Mouse (Mus musculus) heart, adult 2 months (tissue): ENCODE results near the gene Myo9b. TPM values are rescaled to one million over a fixed set of nuclear protein-coding genes. Genes with fewer than 3 reads are reported as not detected.
"Not testable (repeated sequence)": the region's sequence is repeated elsewhere in the genome, so short reads cannot be mapped to it uniquely, and the experiment has no call there.

Source experiments
- DNase-seq, 2 experiments: peaks; one replicate each; pipeline ENCODE4 v3.0.0; 2021
- H3K27ac ChIP-seq: fragments of 200-600 bp; 2 replicates; pipeline ENCODE4 v1.8.1; 2022
- H3K27me3 ChIP-seq: fragments of 200-500 bp; 2 replicates; pipeline ENCODE4 v1.6.1; 2012; ENCODE audit warnings: mild to moderate bottlenecking, low read length, inconsistent platforms, mixed read lengths; ENCODE audit not compliant: control insufficient read depth, insufficient read depth
- H3K36me3 ChIP-seq: fragments of 200-500 bp; 2 replicates; pipeline ENCODE4 v1.6.1; 2012; ENCODE audit warnings: low read length, inconsistent platforms; ENCODE audit not compliant: control insufficient read depth, insufficient read depth
- H3K4me1 ChIP-seq: fragments of 200-500 bp; 2 replicates; pipeline ENCODE4 v1.6.1; 2011; ENCODE audit warnings: low read length; ENCODE audit not compliant: control insufficient read depth, insufficient read depth
- H3K4me3 ChIP-seq: fragments of 200-600 bp; 2 replicates; pipeline ENCODE4 v1.8.1; 2022
- H3K79me2 ChIP-seq: fragments of 200-500 bp; replicated peaks from 2 replicates; pipeline ENCODE4 v1.6.1; 2012; ENCODE audit warnings: mild to moderate bottlenecking, inconsistent platforms, low read length, moderate library complexity, mixed read lengths; ENCODE audit not compliant: control insufficient read depth, insufficient read depth
- H3K9ac ChIP-seq: fragments of 200-500 bp; 2 replicates; pipeline ENCODE4 v1.6.1; 2012; ENCODE audit warnings: low read depth, mild to moderate bottlenecking, control low read depth, inconsistent platforms, low read length, mixed read lengths
- CTCF ChIP-seq: fragments of 200-600 bp; IDR thresholded peaks from 2 replicates; pipeline ENCODE4 v1.8.1; 2022; ENCODE audit warnings: antibody characterized with exemption, mild to moderate bottlenecking, moderate library complexity
- EP300 ChIP-seq: fragments of 200-500 bp; IDR thresholded peaks from 2 replicates; pipeline ENCODE4 v1.6.1; 2011; ENCODE audit warnings: low read depth, low read length, control low read depth; ENCODE audit not compliant: insufficient read depth
- POLR2A ChIP-seq: fragments of 200-500 bp; IDR thresholded peaks from 2 replicates; pipeline ENCODE4 v1.6.1; 2011; ENCODE audit warnings: mild to moderate bottlenecking, low read depth, low read length, control low read depth; ENCODE audit not compliant: insufficient read depth
- WGBS: fragments of 180-500 bp; shearing (Covaris S2); methylation state at CpG from one replicate; pipeline ENCODE4 v1.1.7; 2018; 5-methylcytosine and 5-hydroxymethylcytosine counted together
- intact Hi-C: fragments of 180-260 bp; cut with DNase I; formaldehyde crosslinking; loops from one replicate; pipeline ENCODE4 v1.15.1; 2025
- polyA plus RNA-seq: library from polyadenylated mRNA; depleted of rRNA; stranded (reverse); fragments of >200 nt; gene quantifications from 2 replicates; pipeline ENCODE4 v1.2.3, GENCODE M21; 2012
- total RNA-seq, 2 experiments: library from RNA; stranded (reverse); gene quantifications; 2 replicates each; pipeline ENCODE4 v1.2.3; 2021

The Myo9b gene
- total and polyA plus RNA-seq, 3 experiments, result 15.0 to 22.8 (median 20.1) TPM

GRCm38 (mm10) chr8:71282621-71283020, 10.1 kb downstream of the Myo9b start:
- 39% methylated on average over 5 of the region's 5 CpGs for WGBS
- H3K4me3 ChIP-seq, result no peak overlapping the region
- H3K79me2 ChIP-seq, result peaks cover 7% of the 10 kb centered on the region
- H3K9ac ChIP-seq, result peak overlapping the region; percentile 29; the same call in 1 of the 2 replicates
- peaks cover 46% of the 10 kb centered on the region for H3K4me1 ChIP-seq
- peak overlapping the region; percentile 71 for H3K27ac ChIP-seq
- no peaks in the 10 kb centered on the region for H3K27me3 ChIP-seq
- DNase-seq, result peak in 1 of 2 experiments; percentile 52
- TF ChIP-seq POLR2A (0 out of 2 replicates have a peak, but pooled peaks have one; percentile 26), CTCF (no peak)
- peaks cover 5% of the 10 kb centered on the region; the same call in 1 of the 2 replicates for H3K36me3 ChIP-seq
- intact Hi-C loops, result no loop called here

- peaks cover 43% of the 10 kb centered on the region for H3K4me1 ChIP-seq
- H3K27me3 ChIP-seq, H3K4me3 ChIP-seq, DNase-seq, H3K36me3 ChIP-seq, H3K9ac ChIP-seq, intact Hi-C loops: not testable (repeated sequence)
- H3K79me2 ChIP-seq, result peaks cover 10% of the 10 kb centered on the region
- H3K27ac ChIP-seq, result peak overlapping the region; percentile 9; the same call in 1 of the 2 replicates
- 33% methylated on average over 2 of the region's 2 CpGs for WGBS
Measured at GRCm38 (mm10) chr8:71286223-71286622, 13.7 kb downstream of the Myo9b start.

GRCm38 (mm10) chr8:71288441-71288949, 16.0 kb downstream of the Myo9b start:
- Histone ChIP-seq H3K27ac (peak overlapping the region; percentile 41), H3K79me2 (peaks cover 8% of the 10 kb centered on the region), H3K9ac (no peak overlapping the region), H3K4me1 (peaks cover 28% of the 10 kb centered on the region), H3K27me3 (no peaks in the 10 kb centered on the region), H3K4me3 (no peak overlapping the region), H3K36me3 (0 out of 2 replicates have a peak, but pooled peaks cover 3% of the 10 kb centered on the region)
- DNase-seq, result no peak
- TF ChIP-seq EP300, result no peak
- no peak for TF ChIP-seq POLR2A
- TF ChIP-seq CTCF, result peak; percentile 38
- intact Hi-C loops, result no loop called here
- WGBS, result 47% methylated on average over 3 of the region's 3 CpGs

- Histone ChIP-seq H3K4me1 (peaks cover 23% of the 10 kb centered on the region), H3K4me3 (no peak overlapping the region), H3K27me3 (no peaks in the 10 kb centered on the region), H3K9ac (no peak overlapping the region), H3K79me2 (peaks cover 8% of the 10 kb centered on the region), H3K27ac (peak overlapping the region; percentile 41), H3K36me3 (no peaks in the 10 kb centered on the region)
- WGBS, result 25% methylated on average over 7 of the region's 7 CpGs
- intact Hi-C loops, result no loop called here
- DNase-seq, result peak in 1 of 2 experiments; percentile 58
- TF ChIP-seq POLR2A (no peak), CTCF (no peak), EP300 (no peak)
Measured at GRCm38 (mm10) chr8:71289098-71289497, 16.6 kb downstream of the Myo9b start.

- no peaks in the 10 kb centered on the region for H3K36me3 ChIP-seq
- no peak overlapping the region for H3K27ac ChIP-seq
- peaks cover 13% of the 10 kb centered on the region for H3K4me1 ChIP-seq
- no peak overlapping the region for H3K9ac ChIP-seq
- TF ChIP-seq POLR2A (no peak), EP300 (no peak), CTCF (no peak)
- 90% methylated on average over 21 of the region's 21 CpGs for WGBS
- H3K79me2 ChIP-seq, result peaks cover 5% of the 10 kb centered on the region
- H3K27me3 ChIP-seq, result no peaks in the 10 kb centered on the region
- intact Hi-C loops, result no loop called here
- no peak for DNase-seq
- H3K4me3 ChIP-seq, result no peak overlapping the region
Measured at GRCm38 (mm10) chr8:71290211-71290610, 17.7 kb downstream of the Myo9b start.

- 95% methylated on average over 10 of the region's 10 CpGs for WGBS
- H3K4me3 ChIP-seq, result no peak overlapping the region
- peaks cover 11% of the 10 kb centered on the region for H3K4me1 ChIP-seq
- no peaks in the 10 kb centered on the region for H3K36me3 ChIP-seq
- intact Hi-C loops, result no loop called here
- TF ChIP-seq EP300 (no peak), CTCF (no peak), POLR2A (no peak)
- no peak for DNase-seq
- no peak overlapping the region for H3K27ac ChIP-seq
- peaks cover 5% of the 10 kb centered on the region for H3K79me2 ChIP-seq
- H3K9ac ChIP-seq, result no peak overlapping the region
- no peaks in the 10 kb centered on the region for H3K27me3 ChIP-seq
Measured at GRCm38 (mm10) chr8:71290911-71291310, 18.4 kb downstream of the Myo9b start.
